Mouse (Mus musculus) MEL (cell line): Measurements from ENCODE around the gene Nnat. TPM values are rescaled to one million over a fixed set of nuclear protein-coding genes. Genes with fewer than 3 reads are reported as not detected.

Experiments used
- DNase-seq: peaks from one replicate; pipeline ENCODE4 v3.0.0; 2011; ENCODE audit warnings: low read depth, low spot score
- H3K27ac ChIP-seq: 2 replicates; pipeline ENCODE4 v1.5.1; 2012; ENCODE audit warnings: low read depth, mild to moderate bottlenecking, control low read depth, low read length, moderate library complexity; ENCODE audit not compliant: control insufficient read depth
- H3K27me3 ChIP-seq, 2 experiments: fragments of 150-350 bp in 1 of 2; sonication (generic) in 1 of 2; 2 replicates each; pipeline ENCODE4 v1.6.1; 2012; ENCODE audit warnings: low read length in 2 of 2, mild to moderate bottlenecking in 2 of 2, improper control_type of control experiment in 1 of 2, moderate library complexity in 1 of 2; ENCODE audit not compliant: insufficient read depth in 2 of 2, control insufficient read depth in 1 of 2
- H3K36me3 ChIP-seq, 2 experiments: 2 replicates each; pipeline ENCODE4 v1.6.1; 2012 to 2014; ENCODE audit warnings: low read length in 2 of 2, improper control_type of control experiment in 1 of 2, inconsistent platforms in 1 of 2, mild to moderate bottlenecking in 1 of 2; ENCODE audit not compliant: insufficient read depth in 2 of 2, control insufficient read depth in 1 of 2
- H3K4me1 ChIP-seq, 2 experiments: fragments of 150-350 bp in 1 of 2; sonication (generic) in 1 of 2; 2 replicates each; pipeline ENCODE4 v1.6.1; 2012; ENCODE audit warnings: low read length in 2 of 2, improper control_type of control experiment in 1 of 2, mild to moderate bottlenecking in 1 of 2; ENCODE audit not compliant: insufficient read depth in 2 of 2, control insufficient read depth in 1 of 2
- H3K4me3 ChIP-seq, 2 experiments: fragments of 150-350 bp in 1 of 2; sonication (generic) in 1 of 2; 2 replicates each; pipeline ENCODE4 v1.5.1; 2012; ENCODE audit warnings: low read depth in 2 of 2, low read length in 2 of 2, mild to moderate bottlenecking in 2 of 2, moderate library complexity in 2 of 2, control low read depth in 1 of 2, improper control_type of control experiment in 1 of 2; ENCODE audit not compliant: control insufficient read depth in 1 of 2, insufficient read depth in 1 of 2
- H3K79me2 ChIP-seq: 2 replicates; pipeline ENCODE4 v1.6.1; 2012; ENCODE audit warnings: mild to moderate bottlenecking, low read length, moderate library complexity; ENCODE audit not compliant: control insufficient read depth, poor library complexity, insufficient read depth
- H3K9ac ChIP-seq: 2 replicates; pipeline ENCODE4 v1.6.1; 2012; ENCODE audit warnings: low read depth, mild to moderate bottlenecking, control low read depth, low read length, moderate library complexity; ENCODE audit not compliant: control insufficient read depth, poor library complexity, severe bottlenecking
- H3K9me3 ChIP-seq: fragments of 150-350 bp; sonication (generic); replicated peaks from 2 replicates; pipeline ENCODE4 v1.6.1; 2012; ENCODE audit warnings: mild to moderate bottlenecking, low read length, improper control_type of control experiment, moderate library complexity; ENCODE audit not compliant: insufficient read depth
- CHD2 ChIP-seq: IDR thresholded peaks from 2 replicates; pipeline ENCODE4 v1.6.1; 2011; ENCODE audit warnings: low read length, improper control_type of control experiment
- JUND ChIP-seq: IDR thresholded peaks from 2 replicates; pipeline ENCODE4 v1.6.1; 2011; ENCODE audit warnings: low read depth, mild to moderate bottlenecking, improper control_type of control experiment, low read length
- KAT2A ChIP-seq: conservative IDR thresholded peaks from 2 replicates; pipeline ENCODE4 v1.6.1; 2012; ENCODE audit warnings: low read depth, low read length, improper control_type of control experiment, inconsistent platforms
- MAZ ChIP-seq: IDR thresholded peaks from 2 replicates; pipeline ENCODE4 v1.6.1; 2012; ENCODE audit warnings: low read depth, mild to moderate bottlenecking, inconsistent platforms, low read length, improper control_type of control experiment
- MEF2A ChIP-seq: IDR thresholded peaks from 2 replicates; pipeline ENCODE4 v1.6.1; 2014; ENCODE audit warnings: low read depth, mild to moderate bottlenecking, inconsistent platforms, low read length, improper control_type of control experiment; ENCODE audit not compliant: poor library complexity, insufficient replicate concordance, severe bottlenecking; ENCODE audit errors: extremely low read depth
- MXI1 ChIP-seq: IDR thresholded peaks from 2 replicates; pipeline ENCODE4 v1.6.1; 2011; ENCODE audit warnings: mild to moderate bottlenecking, low read depth, low read length, improper control_type of control experiment
- MYC ChIP-seq: IDR thresholded peaks from 2 replicates; pipeline ENCODE4 v1.6.1; 2011; ENCODE audit warnings: low read depth, mild to moderate bottlenecking, low read length, improper control_type of control experiment, moderate library complexity
- NRF1 ChIP-seq: IDR thresholded peaks from 2 replicates; pipeline ENCODE4 v1.6.1; 2014; ENCODE audit warnings: low read depth, mild to moderate bottlenecking, inconsistent platforms, low read length, improper control_type of control experiment, moderate library complexity; ENCODE audit not compliant: poor library complexity, insufficient read depth, severe bottlenecking
- SMC3 ChIP-seq: IDR thresholded peaks from 2 replicates; pipeline ENCODE4 v1.6.1; 2011; ENCODE audit warnings: low read depth, low read length, improper control_type of control experiment
- ZMIZ1 ChIP-seq: IDR thresholded peaks from 2 replicates; pipeline ENCODE4 v1.6.1; 2012; ENCODE audit warnings: low read depth, mild to moderate bottlenecking, inconsistent platforms, low read length, improper control_type of control experiment, moderate library complexity
- polyA plus RNA-seq, 2 experiments: library from polyadenylated mRNA; stranded (reverse) in 1 of 2; unstranded in 1 of 2; fragments of >175 nt in 1 of 2; fragments of >200 nt in 1 of 2; gene quantifications; 2 replicates each; pipeline versions ENCODE4 v1.2.1 to v1.2.4; 2012; ENCODE audit warnings: low replicate concordance in 2 of 2, low read depth in 1 of 2; ENCODE audit not compliant: insufficient read length in 2 of 2, insufficient read depth in 1 of 2, missing spikeins in 1 of 2
- total RNA-seq: library from RNA; depleted of rRNA; stranded (reverse); fragments of 300-350 nt; gene quantifications from 2 replicates; pipeline ENCODE4 v1.2.3, GENCODE M21; 2012; rRNA removed

The Nnat gene
- total RNA-seq (0.49 and 0.92 TPM in 2 replicates), polyA plus RNA-seq (1 to 10 TPM in 1 of 2 experiments, not detected in 1; 1.5 TPM)

- Histone ChIP-seq H3K4me3 (no peak within 1 kb of the TSS), H3K9me3 (no peaks in the 10 kb centered on the region), H3K4me1 (peaks cover 0 to 15% of the 10 kb centered on the region in 2 experiments; a peak in 2 of 4 replicates), H3K79me2 (peaks cover 22% of the 10 kb centered on the region), H3K27ac (no peak within 1 kb of the TSS), H3K36me3 (peaks cover 0 to 13% of the 10 kb centered on the region in 2 experiments; a peak in 3 of 4 replicates), H3K27me3 (no peaks in the 10 kb centered on the region), H3K9ac (no peak within 1 kb of the TSS)
- TF ChIP-seq ZMIZ1, result no peak
- DNase-seq, result no peak
Observed at GRCm38 (mm10) chr2:157559858-157560257, at the start of gene Nnat. Gene Nnat (plus strand): TSS chr2:157560078.

GRCm38 (mm10) chr2:157512859-157513258, 47.0 kb upstream of the Nnat start:
- H3K27me3 ChIP-seq, result peaks cover 3 to 18% of the 10 kb centered on the region in 2 experiments; a peak in 3 of 4 replicates
- no peak for DNase-seq
- no peaks in the 10 kb centered on the region for H3K79me2 ChIP-seq
- TF ChIP-seq JUND, result no peak
- no peak for TF ChIP-seq CHD2
- TF ChIP-seq KAT2A, result no peak
- TF ChIP-seq MEF2A, result no peak
- no peak for TF ChIP-seq SMC3
- no peak for TF ChIP-seq MAZ
- no peak for TF ChIP-seq ZMIZ1
- no peak for TF ChIP-seq NRF1
- no peak for TF ChIP-seq MYC
- TF ChIP-seq, all 39 proteins: peak for 0
- no peaks in the 10 kb centered on the region for H3K36me3 ChIP-seq
- no peak overlapping the region for H3K27ac ChIP-seq
- H3K4me1 ChIP-seq, result no peaks in the 10 kb centered on the region
- no peak overlapping the region for H3K4me3 ChIP-seq
- no peaks in the 10 kb centered on the region for H3K9me3 ChIP-seq
- no peak overlapping the region for H3K9ac ChIP-seq

DNA sequence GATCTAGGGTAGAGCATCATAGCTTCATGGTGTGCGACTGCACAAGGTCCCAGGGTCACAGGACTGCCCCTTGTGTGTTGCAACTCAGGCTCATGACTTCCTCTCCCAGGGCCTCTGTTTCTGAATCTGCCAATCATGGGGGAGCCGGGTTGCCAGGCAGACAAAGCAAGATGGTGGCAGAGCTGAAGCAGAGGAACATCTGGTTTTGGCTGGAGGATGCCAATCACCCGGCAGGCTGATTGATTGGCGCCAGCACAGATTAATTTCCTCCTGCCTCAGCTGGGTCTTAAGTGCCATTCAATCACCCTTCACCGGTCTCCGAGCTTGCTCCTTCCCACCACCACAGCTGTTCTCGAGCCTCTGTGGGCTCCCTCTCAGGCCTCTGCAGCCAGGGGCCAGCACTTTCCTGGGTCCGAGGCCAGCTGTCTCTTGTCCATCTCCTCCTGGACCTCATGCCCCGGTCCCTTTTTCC, 46.1 kb upstream of the Nnat start:
- TF ChIP-seq MXI1, result no peak
- TF ChIP-seq MAZ, result no peak
- TF ChIP-seq SMC3, result no peak
- H3K36me3 ChIP-seq, result no peaks in the 10 kb centered on the region
- H3K9ac ChIP-seq, result no peak overlapping the region
- no peaks in the 10 kb centered on the region for H3K79me2 ChIP-seq
- no peak overlapping the region for H3K4me3 ChIP-seq
- no peak for DNase-seq
- H3K27me3 ChIP-seq, result peaks cover 3 to 19% of the 10 kb centered on the region in 2 experiments; a peak in 3 of 4 replicates
- H3K9me3 ChIP-seq, result no peaks in the 10 kb centered on the region
- no peak overlapping the region for H3K27ac ChIP-seq
- no peaks in the 10 kb centered on the region for H3K4me1 ChIP-seq
